Mouse (Mus musculus) ES-Bruce4 (cell line): ENCODE results near the gene Mdh1.

Experiments
- CTCF ChIP-seq: IDR thresholded peaks from one replicate; pipeline ENCODE4 v1.8.1; 2011; ENCODE audit warnings: low read depth, low read length
- POLR2A ChIP-seq: IDR thresholded peaks from one replicate; pipeline ENCODE4 v1.8.1; 2011; ENCODE audit warnings: low read length; ENCODE audit not compliant: insufficient read depth

- TF ChIP-seq POLR2A (no peak), CTCF (no peak)
These were observed 43.7 kb upstream of the Mdh1 start for GRCm38 (mm10) chr11:21615915-21616314.
